Mouse (Mus musculus) thymus, adult 2 months (tissue): ENCODE data around the gene Klhl26.
A peak's percentile ranks its signal among the peaks of the same experiment; 100 is the strongest.

Experiments
- CTCF ChIP-seq: fragments of 200-500 bp; IDR thresholded peaks from 2 replicates; pipeline ENCODE4 v1.5.1; 2012; ENCODE audit warnings: mild to moderate bottlenecking, control low read depth, low read length, moderate library complexity, borderline replicate concordance; ENCODE audit not compliant: control insufficient read depth, poor library complexity, insufficient read depth; ENCODE audit errors: extremely low read depth
- POLR2A ChIP-seq: fragments of 200-500 bp; IDR thresholded peaks from 2 replicates; pipeline ENCODE4 v1.6.1; 2012; ENCODE audit warnings: mild to moderate bottlenecking, low read length, control low read depth, moderate library complexity; ENCODE audit not compliant: control insufficient read depth, poor library complexity, insufficient read depth; ENCODE audit errors: extremely low read depth

GRCm38 (mm10) chr8:70506328-70507026 lies 29.7 kb upstream of the Klhl26 start, which contains the start of gene Rex1bd:
- TF ChIP-seq CTCF: peak; percentile 87; the same call in 1 of the 2 replicates
- TF ChIP-seq POLR2A: peak; percentile 60; the same call in 1 of the 2 replicates
